In genomic region chr2:45105281-45105721, GRCm38 (mm10) we compare ENCODE assay signal across 7 mouse cellular contexts. TPM values are rescaled to one million over a fixed set of nuclear protein-coding genes. Genes with fewer than 3 reads are reported as not detected.
DNase-seq lines count a peak whose midpoint lies in the region; ATAC-seq and TF ChIP-seq lines count a peak whose summit lies in the region.

No protein-coding gene starts in this region.

- no peak for ATAC-seq in lung, embryonic 14.5 days (ENCODE audit: insufficient read depth)
- ATAC-seq in forebrain, embryonic 16.5 days, result no peak
- ATAC-seq in intestine, embryonic 16.5 days, result no peak

- peak overlapping the region; percentile 100 for H3K9ac ChIP-seq in lung, embryonic 14.5 days
- H3K9ac ChIP-seq in forebrain, embryonic 16.5 days (replicated peaks; ENCODE audit: low read depth, low read length), result peak overlapping the region; percentile 64
- H3K9ac ChIP-seq in intestine, embryonic 16.5 days (ENCODE audit: low read depth, low read length), result peak overlapping the region; percentile 14

- peaks cover 24% of the 10 kb centered on the region for H3K4me1 ChIP-seq in lung, embryonic 14.5 days (ENCODE audit: insufficient read depth)
- H3K4me1 ChIP-seq in forebrain, embryonic 16.5 days (replicated peaks; ENCODE audit: control insufficient read depth, insufficient read depth, low read length), result peaks cover 65% of the 10 kb centered on the region
- H3K4me1 ChIP-seq in intestine, embryonic 16.5 days (ENCODE audit: control insufficient read depth, insufficient read depth, low read length), result peaks cover 5% of the 10 kb centered on the region; the same call in 1 of the 2 replicates
- H3K4me1 ChIP-seq in small intestine, adult 2 months (ENCODE audit: control insufficient read depth, insufficient read depth, insufficient read length, low read length), result peaks cover 1% of the 10 kb centered on the region; the same call in 1 of the 2 replicates

- TF ChIP-seq CTCF in lung, embryonic 14.5 days (IDR thresholded peaks at IDR 0.05; ENCODE audit: low read depth), result no peak
- no peak for TF ChIP-seq CTCF in small intestine, adult 2 months (IDR thresholded peaks at IDR 0.05; ENCODE audit: extremely low read depth, insufficient read length, insufficient replicate concordance, low read depth, low read length)

- no peaks in the 10 kb centered on the region for H3K9me3 ChIP-seq in lung, embryonic 14.5 days (ENCODE audit: low read depth, low read length)
- H3K9me3 ChIP-seq in forebrain, embryonic 16.5 days (ENCODE audit: control insufficient read depth, low read length), result no peaks in the 10 kb centered on the region
- H3K9me3 ChIP-seq in intestine, embryonic 16.5 days (ENCODE audit: control insufficient read depth, low read length), result no peaks in the 10 kb centered on the region

- H3K4me3 ChIP-seq in lung, embryonic 14.5 days (ENCODE audit: low read depth, low read length), result peak overlapping the region; percentile 85
- H3K4me3 ChIP-seq in forebrain, embryonic 16.5 days (replicated peaks; ENCODE audit: low read length), result peak overlapping the region; percentile 37
- peak overlapping the region; percentile 20; the same call in 1 of the 2 replicates for H3K4me3 ChIP-seq in intestine, embryonic 16.5 days (ENCODE audit: low read length)
- no peak overlapping the region for H3K4me3 ChIP-seq in small intestine, adult 2 months (ENCODE audit: low read depth, low read length)

- 0 out of 2 replicates have a peak, but pooled peaks cover 2% of the 10 kb centered on the region for H3K27me3 ChIP-seq in lung, embryonic 14.5 days (ENCODE audit: insufficient read depth, low read length)
- H3K27me3 ChIP-seq in forebrain, embryonic 16.5 days (replicated peaks; ENCODE audit: control insufficient read depth, insufficient read depth, low read length), result no peaks in the 10 kb centered on the region
- peaks cover 12% of the 10 kb centered on the region for H3K27me3 ChIP-seq in intestine, embryonic 16.5 days (replicated peaks; ENCODE audit: control insufficient read depth, insufficient read depth, low read length)
- peaks cover 23% of the 10 kb centered on the region for H3K27me3 ChIP-seq in small intestine, adult 2 months (ENCODE audit: control insufficient read depth, insufficient read depth, low read length)

- peak overlapping the region; percentile 99 for H3K27ac ChIP-seq in lung, embryonic 14.5 days (ENCODE audit: low read depth)
- peak overlapping the region; percentile 76 for H3K27ac ChIP-seq in forebrain, embryonic 16.5 days (ENCODE audit: low read length)
- no peak overlapping the region; the same call in 1 of the 2 replicates for H3K27ac ChIP-seq in intestine, embryonic 16.5 days (ENCODE audit: low read length)
- peak overlapping the region; percentile 49; the same call in 1 of the 2 replicates for H3K27ac ChIP-seq in small intestine, adult 2 months (ENCODE audit: insufficient read depth, low read depth, low read length)

- TF ChIP-seq POLR2A in small intestine, adult 2 months (IDR thresholded peaks at IDR 0.05; ENCODE audit: low read depth, low read length), result no peak

- peak overlapping the region; percentile 83 for H3K4me2 ChIP-seq in lung, embryonic 14.5 days
- peak overlapping the region; percentile 71 for H3K4me2 ChIP-seq in forebrain, embryonic 16.5 days (ENCODE audit: low read length)
- peak overlapping the region; percentile 85 for H3K4me2 ChIP-seq in intestine, embryonic 16.5 days (ENCODE audit: low read depth, low read length)

- peak; percentile 41 for DNase-seq in lung, embryonic 14.5 days
- no peak for DNase-seq in lung, postnatal 4 days
- DNase-seq in right cerebral cortex, postnatal 25 days, result no peak
- no peak for DNase-seq in embryo, embryonic 10.5 days (ENCODE audit: low spot score)

- 41% methylated on average over 6 of the region's 6 CpGs for WGBS in lung, embryonic 14.5 days
- WGBS in forebrain, embryonic 16.5 days, result 29% methylated on average over 6 of the region's 6 CpGs
- WGBS in intestine, embryonic 16.5 days, result 46% methylated on average over 6 of the region's 6 CpGs
- 58% methylated on average over 6 of the region's 6 CpGs for WGBS in small intestine, adult 2 months

- peaks cover 47% of the 10 kb centered on the region for H3K36me3 ChIP-seq in lung, embryonic 14.5 days (ENCODE audit: insufficient read depth)
- H3K36me3 ChIP-seq in forebrain, embryonic 16.5 days (ENCODE audit: control insufficient read depth, insufficient read depth), result no peaks in the 10 kb centered on the region
- no peaks in the 10 kb centered on the region for H3K36me3 ChIP-seq in intestine, embryonic 16.5 days (ENCODE audit: control insufficient read depth, insufficient read depth, low read length)
- no peaks in the 10 kb centered on the region for H3K36me3 ChIP-seq in small intestine, adult 2 months (ENCODE audit: control insufficient read depth, insufficient read depth, low read length)

RNA-seq across cellular contexts. Expression of gene Zeb2, which starts 11.9 kb away (rescaled TPM):
- polyA plus RNA-seq in lung, embryonic 14.5 days (2014; fragmentation: Nextera tagmentation; extraction: Ambion mirVana), result 90.1 and 90.4 TPM in 2 replicates
- 120 and 151 TPM in 2 replicates for polyA plus RNA-seq in forebrain, embryonic 16.5 days (2015; fragmentation: Nextera tagmentation; extraction: Ambion mirVana)
- polyA plus RNA-seq in intestine, embryonic 16.5 days (2015; fragmentation: Nextera tagmentation; extraction: Ambion mirVana), result 26.9 and 30.9 TPM in 2 replicates
- polyA plus RNA-seq in small intestine, adult 2 months (2012; rRNA removed), result 3.1 and 3.7 TPM in 2 replicates

Comparison
In these comparisons a context has a peak if more than half of its experiments do, and no peak if none do; other contexts are left out.
1. H3K9ac ChIP-seq: peak in every context shown above with its lines; median percentile 100 in lung, embryonic 14.5 days; 64 in forebrain, embryonic 16.5 days; 14 in intestine, embryonic 16.5 days.